Mouse (Mus musculus): Measurements from ENCODE around the gene Atp6v1c2.
A peak's percentile ranks its signal among the peaks of the same experiment; 100 is the strongest.

Gene Atp6v1c2

GRCm38 (mm10) chr12:17324549-17325470, 4.3 kb downstream of the Atp6v1c2 start:
- peak; percentile 14 for DNase-seq

- no peak for DNase-seq
Observed at GRCm38 (mm10) chr12:17318453-17318852, 10.7 kb downstream of the Atp6v1c2 start.

GRCm38 (mm10) chr12:17317970-17318369, 11.2 kb downstream of the Atp6v1c2 start:
- DNase-seq: no peak

GRCm38 (mm10) chr12:17316096-17316495, 13.1 kb downstream of the Atp6v1c2 start:
- DNase-seq: no peak

- DNase-seq: no peak
Observed at GRCm38 (mm10) chr12:17310852-17311839, 18.0 kb downstream of the Atp6v1c2 start.

- no peak for DNase-seq
Observed at GRCm38 (mm10) chr12:17308246-17308645, 20.9 kb downstream of the Atp6v1c2 start.

GRCm38 (mm10) chr12:17305445-17305844, 23.7 kb downstream of the Atp6v1c2 start:
- DNase-seq: no peak

GRCm38 (mm10) chr12:17299902-17300301, 29.3 kb downstream of the Atp6v1c2 start:
- DNase-seq: no peak

- DNase-seq: no peak
Observed at GRCm38 (mm10) chr12:17296899-17297298, 32.3 kb downstream of the Atp6v1c2 start.

- DNase-seq: no peak
Observed at GRCm38 (mm10) chr12:17290569-17290968, 38.6 kb downstream of the Atp6v1c2 start.

GRCm38 (mm10) chr12:17289913-17290312, 39.2 kb downstream of the Atp6v1c2 start:
- no peak for DNase-seq

- no peak for DNase-seq
Observed at GRCm38 (mm10) chr12:17289060-17289459, 40.1 kb downstream of the Atp6v1c2 start.

- DNase-seq: no peak
Observed at GRCm38 (mm10) chr12:17288496-17288895, 40.7 kb downstream of the Atp6v1c2 start.

GRCm38 (mm10) chr12:17273841-17274240, 55.3 kb downstream of the Atp6v1c2 start:
- no peak for DNase-seq

GRCm38 (mm10) chr12:17271272-17271671, 57.9 kb downstream of the Atp6v1c2 start:
- DNase-seq: peak; percentile 84

- no peak for DNase-seq
Observed at GRCm38 (mm10) chr12:17267316-17267715, 61.8 kb downstream of the Atp6v1c2 start.

GRCm38 (mm10) chr12:17266673-17266990, 62.5 kb downstream of the Atp6v1c2 start:
- DNase-seq: no peak

- peak; percentile 93 for DNase-seq
Observed at GRCm38 (mm10) chr12:17265971-17266672, 63.0 kb downstream of the Atp6v1c2 start, which contains the start of gene Pdia6. Gene Pdia6 (plus strand): TSS chr12:17266545.

- DNase-seq: no peak
Observed at GRCm38 (mm10) chr12:17264826-17265225, 64.3 kb downstream of the Atp6v1c2 start.

- no peak for DNase-seq
Observed at GRCm38 (mm10) chr12:17263881-17264280, 65.3 kb downstream of the Atp6v1c2 start.

- DNase-seq: no peak
Observed at GRCm38 (mm10) chr12:17261005-17261404, 68.2 kb downstream of the Atp6v1c2 start.

- DNase-seq: no peak
Observed at GRCm38 (mm10) chr12:17258431-17258830, 70.7 kb downstream of the Atp6v1c2 start.

- peak; percentile 68 for DNase-seq
Observed at GRCm38 (mm10) chr12:17256905-17257304, 72.3 kb downstream of the Atp6v1c2 start.
